ENCODE assay signal across 8 mouse cellular contexts in genomic region chr13:23554393-23554792, GRCm38 (mm10). TPM values are rescaled to one million over a fixed set of nuclear protein-coding genes. Genes with fewer than 3 reads are reported as not detected.
A peak's percentile ranks its signal among the peaks of the same experiment; 100 is the strongest.
DNase-seq lines count a peak whose midpoint lies in the region; ATAC-seq and TF ChIP-seq lines count a peak whose summit lies in the region.

No protein-coding gene starts in this region.

- DNase-seq in heart, postnatal 36 days, result no peak
- no peak for DNase-seq in ES-E14 (ENCODE audit: low read depth, low spot score)
- no peak for DNase-seq in heart, postnatal 0 days (ENCODE audit: low spot score)
- no peak for DNase-seq in midbrain, embryonic 10.5 days (ENCODE audit: low spot score)
- no peak for DNase-seq in gastrocnemius, postnatal 14 days
- DNase-seq in layer of hippocampus, adult 11-12 months (ENCODE audit: low spot score), result no peak
- no peak for DNase-seq in left cerebral cortex, adult 9 months (ENCODE audit: low spot score in 2 of 2)

- H3K27me3 ChIP-seq in heart, embryonic 11.5 days (ENCODE audit: control insufficient read depth, insufficient read depth, low read length), result no peaks in the 10 kb centered on the region
- H3K27me3 ChIP-seq in heart, postnatal 0 days (ENCODE audit: control insufficient read depth, insufficient read depth, low read length), result no peaks in the 10 kb centered on the region
- no peaks in the 10 kb centered on the region for H3K27me3 ChIP-seq in midbrain, embryonic 10.5 days (ENCODE audit: low read depth, poor library complexity, severe bottlenecking)

- no peak for TF ChIP-seq EP300 in heart, postnatal 0 days (IDR thresholded peaks at IDR 0.05; ENCODE audit: low read depth)

- H3K4me3 ChIP-seq in heart, embryonic 11.5 days (ENCODE audit: low read depth, low read length), result peak overlapping the region; percentile 60
- peak overlapping the region; percentile 23 to 54; a peak in 3 of 4 replicates for H3K4me3 ChIP-seq in ES-E14 (ENCODE audit: insufficient read depth in 1 of 2, low read depth in 1 of 2, low read length in 2 of 2, poor library complexity in 1 of 2, severe bottlenecking in 1 of 2)
- peak overlapping the region; percentile 56 for H3K4me3 ChIP-seq in heart, postnatal 0 days (ENCODE audit: low read depth, low read length)
- peak overlapping the region; percentile 75 for H3K4me3 ChIP-seq in midbrain, embryonic 10.5 days

- WGBS in heart, embryonic 11.5 days (ENCODE audit: insufficient replicate concordance), result 21% methylated on average over 9 of the region's 9 CpGs
- WGBS in heart, postnatal 0 days, result 19% methylated on average over 9 of the region's 9 CpGs
- 26% methylated on average over 9 of the region's 9 CpGs for WGBS in midbrain, embryonic 10.5 days

- no peak for TF ChIP-seq CTCF in heart, postnatal 0 days (IDR thresholded peaks at IDR 0.05; ENCODE audit: low read depth)

- no peaks in the 10 kb centered on the region for H3K36me3 ChIP-seq in heart, embryonic 11.5 days (ENCODE audit: control insufficient read depth, insufficient read depth, low read length)
- no peaks in the 10 kb centered on the region for H3K36me3 ChIP-seq in ES-E14 (ENCODE audit: control insufficient read depth, insufficient read depth, low read length, poor library complexity, severe bottlenecking)
- H3K36me3 ChIP-seq in heart, postnatal 0 days (replicated peaks; ENCODE audit: control insufficient read depth, insufficient read depth, low read length), result no peaks in the 10 kb centered on the region
- no peaks in the 10 kb centered on the region for H3K36me3 ChIP-seq in midbrain, embryonic 10.5 days

- H3K4me2 ChIP-seq in heart, embryonic 11.5 days, result peak overlapping the region; percentile 86
- H3K4me2 ChIP-seq in heart, postnatal 0 days (ENCODE audit: low read depth, low read length), result peak overlapping the region; percentile 85

- in situ Hi-C loops in ES-E14 (cut with MboI; ENCODE audit: low sequenced_read_pairs in 2 of 2, unreplicated experiment in 2 of 2), result loop anchor here (10.0 to 25.0 kb wide), 3 partner anchors 190 to 1817 kb away; partner anchors contain the start of genes Hist1h4j (in 2 of the 2), Hist1h2ag (in 1 of the 2), Hist1h2ah (in 1 of the 2) and Hist1h2bb (in 1 of the 2)

- ATAC-seq in heart, embryonic 11.5 days (replicated peaks; ENCODE audit: insufficient number of reproducible peaks, low FRiP score, low TSS enrichment), result no peak
- ATAC-seq in heart, postnatal 0 days (ENCODE audit: insufficient read depth, low read depth), result no peak

- peak overlapping the region; percentile 98 for H3K27ac ChIP-seq in heart, embryonic 11.5 days (ENCODE audit: low read depth, low read length)
- no peak overlapping the region; the same call in 1 of the 2 replicates for H3K27ac ChIP-seq in ES-E14 (ENCODE audit: insufficient read depth, low read depth, low read length, poor library complexity, severe bottlenecking)
- peak overlapping the region; percentile 88 for H3K27ac ChIP-seq in heart, postnatal 0 days (ENCODE audit: low read depth)
- H3K27ac ChIP-seq in midbrain, embryonic 10.5 days (replicated peaks), result peak overlapping the region; percentile 98

- peaks cover 7% of the 10 kb centered on the region; the same call in 1 of the 2 replicates for H3K4me1 ChIP-seq in heart, embryonic 11.5 days (ENCODE audit: control insufficient read depth, insufficient read depth, low read length)
- 0 out of 4 replicates have a peak, but pooled peaks cover 0 to 2% of the 10 kb centered on the region in 2 experiments for H3K4me1 ChIP-seq in ES-E14 (ENCODE audit: control insufficient read depth in 2 of 2, insufficient read depth in 2 of 2, low read length in 2 of 2, poor library complexity in 1 of 2)
- H3K4me1 ChIP-seq in heart, postnatal 0 days (ENCODE audit: control insufficient read depth, insufficient read depth), result peaks cover 5% of the 10 kb centered on the region; the same call in 1 of the 2 replicates
- peaks cover 41% of the 10 kb centered on the region for H3K4me1 ChIP-seq in midbrain, embryonic 10.5 days

- no peaks in the 10 kb centered on the region for H3K9me3 ChIP-seq in heart, embryonic 11.5 days (replicated peaks; ENCODE audit: control insufficient read depth, low read length)
- H3K9me3 ChIP-seq in ES-E14 (ENCODE audit: control insufficient read depth, insufficient read depth, low read depth, low read length), result no peaks in the 10 kb centered on the region
- H3K9me3 ChIP-seq in heart, postnatal 0 days (replicated peaks; ENCODE audit: control insufficient read depth, low read length), result no peaks in the 10 kb centered on the region
- no peaks in the 10 kb centered on the region for H3K9me3 ChIP-seq in midbrain, embryonic 10.5 days (replicated peaks)

- intact Hi-C loops in heart, postnatal 36 days (cut with DNase I), result no loop called here
- intact Hi-C loops in gastrocnemius, postnatal 14 days (cut with DNase I; ENCODE audit: low total_unique reads), result no loop called here

- peak overlapping the region; percentile 93 for H3K9ac ChIP-seq in heart, embryonic 11.5 days (ENCODE audit: low read depth, low read length)
- peak overlapping the region; percentile 80; the same call in 1 of the 2 replicates for H3K9ac ChIP-seq in ES-E14 (ENCODE audit: insufficient read depth, low read depth, low read length, poor library complexity, severe bottlenecking)
- peak overlapping the region; percentile 83 for H3K9ac ChIP-seq in heart, postnatal 0 days (replicated peaks; ENCODE audit: low read depth, low read length)

TF ChIP-seq in ES-E14, 5 proteins besides CTCF, POLR2A, EP300 and RAD21:
- TF ChIP-seq HCFC1 (IDR thresholded peaks at IDR 0.05; ENCODE audit: borderline replicate concordance, insufficient read depth, low read length), result no peak
- TF ChIP-seq ZNF384 (IDR thresholded peaks at IDR 0.05; ENCODE audit: low read depth, low read length), result no peak
- TF ChIP-seq MAFK (IDR thresholded peaks at IDR 0.05; ENCODE audit: insufficient read depth, low read depth, low read length), result no peak
- no peak for TF ChIP-seq CHD2 (IDR thresholded peaks at IDR 0.05; ENCODE audit: low read depth, low read length)
- no peak for TF ChIP-seq ZC3H11A (IDR thresholded peaks at IDR 0.05; ENCODE audit: borderline replicate concordance, low read depth, low read length)

RNA-seq across cellular contexts. Expression of gene Hist1h1d, which starts 1.3 kb away (rescaled TPM):
- polyA plus RNA-seq in heart, embryonic 11.5 days (2014; fragmentation: Nextera tagmentation; extraction: Ambion mirVana), result 0.15 and 0.27 TPM in 2 replicates
- total RNA-seq in heart, postnatal 36 days (2021), result 1 to 10 TPM; 2.2 to 2.3 TPM
- total RNA-seq in ES-E14 (2012; rRNA removed), result 68.4 and 97.6 TPM in 2 replicates
- total RNA-seq in heart, postnatal 0 days (2014; rRNA removed; ENCODE audit: low replicate concordance), result 61.7 and 66.1 TPM in 2 replicates
- polyA plus RNA-seq in heart, postnatal 0 days (2015; fragmentation: Nextera tagmentation; extraction: Ambion mirVana), result 0.16 and 0.20 TPM in 2 replicates
- 0.58 and 0.63 TPM in 2 replicates for polyA plus RNA-seq in midbrain, embryonic 10.5 days (2016; fragmentation: Nextera tagmentation; extraction: Ambion mirVana)
- 1 to 10 TPM; 8.2 to 9.3 TPM for total RNA-seq in gastrocnemius, postnatal 14 days (2021)

RNA-seq across cellular contexts. Expression of gene Hist1h4f, which starts 2.9 kb away (rescaled TPM):
- not detected in 2 replicates for polyA plus RNA-seq in heart, embryonic 11.5 days (2014; fragmentation: Nextera tagmentation; extraction: Ambion mirVana)
- total RNA-seq in heart, postnatal 36 days (2021), result 10 to 100 TPM; 37.7 to 40.9 TPM
- 1,886 and 2,172 TPM in 2 replicates for total RNA-seq in ES-E14 (2012; rRNA removed)
- total RNA-seq in heart, postnatal 0 days (2014; rRNA removed; ENCODE audit: low replicate concordance), result 2,919 and 3,073 TPM in 2 replicates
- 0.65 TPM in 1 of 2 replicates, not detected in the other for polyA plus RNA-seq in heart, postnatal 0 days (2015; fragmentation: Nextera tagmentation; extraction: Ambion mirVana)
- polyA plus RNA-seq in midbrain, embryonic 10.5 days (2016; fragmentation: Nextera tagmentation; extraction: Ambion mirVana), result 1.7 TPM in 1 of 2 replicates, not detected in the other
- 100 to 1,000 TPM; 118 to 120 TPM for total RNA-seq in gastrocnemius, postnatal 14 days (2021)

RNA-seq across cellular contexts. Expression of gene Hist1h3e, which starts 7.8 kb away (rescaled TPM):
- polyA plus RNA-seq in heart, embryonic 11.5 days (2014; fragmentation: Nextera tagmentation; extraction: Ambion mirVana), result 2.6 and 3.0 TPM in 2 replicates
- total RNA-seq in heart, postnatal 36 days (2021), result 10 to 100 TPM; 21.4 to 23.8 TPM
- total RNA-seq in ES-E14 (2012; rRNA removed), result 792 and 864 TPM in 2 replicates
- total RNA-seq in heart, postnatal 0 days (2014; rRNA removed; ENCODE audit: low replicate concordance), result 625 and 977 TPM in 2 replicates
- 0.70 and 0.97 TPM in 2 replicates for polyA plus RNA-seq in heart, postnatal 0 days (2015; fragmentation: Nextera tagmentation; extraction: Ambion mirVana)
- 5.1 and 7.2 TPM in 2 replicates for polyA plus RNA-seq in midbrain, embryonic 10.5 days (2016; fragmentation: Nextera tagmentation; extraction: Ambion mirVana)
- 10 to 100 TPM; 54.8 to 55.8 TPM for total RNA-seq in gastrocnemius, postnatal 14 days (2021)

RNA-seq across cellular contexts. Expression of gene Hist1h3f, which starts 10.5 kb away (rescaled TPM):
- 0.19 TPM in 1 of 2 replicates, not detected in the other for polyA plus RNA-seq in heart, embryonic 11.5 days (2014; fragmentation: Nextera tagmentation; extraction: Ambion mirVana)
- 10 to 100 TPM in 1 of 2 experiments, 1 to 10 TPM in 1; 7.4 to 10.0 TPM for total RNA-seq in heart, postnatal 36 days (2021)
- total RNA-seq in ES-E14 (2012; rRNA removed), result 245 and 289 TPM in 2 replicates
- 441 and 779 TPM in 2 replicates for total RNA-seq in heart, postnatal 0 days (2014; rRNA removed; ENCODE audit: low replicate concordance)
- 0.29 and 0.45 TPM in 2 replicates for polyA plus RNA-seq in heart, postnatal 0 days (2015; fragmentation: Nextera tagmentation; extraction: Ambion mirVana)
- 1.1 and 1.5 TPM in 2 replicates for polyA plus RNA-seq in midbrain, embryonic 10.5 days (2016; fragmentation: Nextera tagmentation; extraction: Ambion mirVana)
- total RNA-seq in gastrocnemius, postnatal 14 days (2021), result 10 to 100 TPM; 24.2 to 25.2 TPM

RNA-seq across cellular contexts. Expression of gene Hist1h2bh, which starts 11.2 kb away (rescaled TPM):
- polyA plus RNA-seq in heart, embryonic 11.5 days (2014; fragmentation: Nextera tagmentation; extraction: Ambion mirVana), result 0.43 and 0.66 TPM in 2 replicates
- total RNA-seq in heart, postnatal 36 days (2021), result 1 to 10 TPM in 1 of 2 experiments, under 1 TPM in 1; 0.94 to 1.9 TPM
- 98.5 and 146 TPM in 2 replicates for total RNA-seq in ES-E14 (2012; rRNA removed)
- 82.5 and 133 TPM in 2 replicates for total RNA-seq in heart, postnatal 0 days (2014; rRNA removed; ENCODE audit: low replicate concordance)
- 0.25 and 0.31 TPM in 2 replicates for polyA plus RNA-seq in heart, postnatal 0 days (2015; fragmentation: Nextera tagmentation; extraction: Ambion mirVana)
- 1.00 and 1.0 TPM in 2 replicates for polyA plus RNA-seq in midbrain, embryonic 10.5 days (2016; fragmentation: Nextera tagmentation; extraction: Ambion mirVana)
- 1 to 10 TPM; 5.5 to 5.7 TPM for total RNA-seq in gastrocnemius, postnatal 14 days (2021)

Comparison
In these comparisons a context has a peak if more than half of its experiments do, and no peak if none do; other contexts are left out.
1. RNA of gene Hist1h4f, which starts 2.9 kb away (total RNA-seq): 2,919 to 3,073 TPM in heart, postnatal 0 days and 1,886 to 2,172 TPM in ES-E14; 118 to 120 TPM in gastrocnemius, postnatal 14 days and 37.7 to 40.9 TPM in heart, postnatal 36 days; every median in the first group is over 10 times any median in the second.
2. RNA of gene Hist1h3e, which starts 7.8 kb away (total RNA-seq): 792 to 864 TPM in ES-E14 and 625 to 977 TPM in heart, postnatal 0 days; 54.8 to 55.8 TPM in gastrocnemius, postnatal 14 days and 21.4 to 23.8 TPM in heart, postnatal 36 days; every median in the first group is over 10 times any median in the second.
3. Peak in every context shown above with its lines, with median percentiles within 50 percentile points of each other: H3K4me3 ChIP-seq and H3K9ac ChIP-seq.